Mouse (Mus musculus): ENCODE data around the gene Gm43302.
"Not testable (repeated sequence)": the region's sequence is repeated elsewhere in the genome, so short reads cannot be mapped to it uniquely, and the experiment has no call there.

Gm43302 gene

GRCm38 (mm10) chr5:105197915-105198560 is 95.5 kb downstream of the Gm43302 start:
- not testable (repeated sequence) for DNase-seq

- DNase-seq = not testable (repeated sequence)
Observed at GRCm38 (mm10) chr5:105196308-105196707, 97.2 kb downstream of the Gm43302 start.

GRCm38 (mm10) chr5:105192536-105192935 is 101.0 kb downstream of the Gm43302 start:
- not testable (repeated sequence) for DNase-seq

GRCm38 (mm10) chr5:105181446-105181845 is 112.0 kb downstream of the Gm43302 start:
- DNase-seq = no peak

Measured in heart, adult 11 months (tissue).